Mouse (Mus musculus) macrophage (primary cell): ENCODE results near the gene Dhx8. TPM values are rescaled to one million over a fixed set of nuclear protein-coding genes. Genes with fewer than 3 reads are reported as not detected.

Experiments
- H3K27ac ChIP-seq: fragments of 350-480 bp; formaldehyde crosslinking; 2 replicates; pipeline ENCODE4 v1.9.0; 2021
- H3K36me3 ChIP-seq: fragments of 350-480 bp; formaldehyde crosslinking; 2 replicates; pipeline ENCODE4 v1.9.0; 2021; ENCODE audit errors: inconsistent target
- H3K4me3 ChIP-seq: fragments of 350-480 bp; formaldehyde crosslinking; 2 replicates; pipeline ENCODE4 v1.9.0; 2021; ENCODE audit errors: inconsistent target
- H3K79me2 ChIP-seq: fragments of 350-480 bp; formaldehyde crosslinking; 2 replicates; pipeline ENCODE4 v1.9.0; 2021; ENCODE audit errors: inconsistent target
- WGBS: methylation state at CpG from one replicate; pipeline ENCODE4 v1.1.7; 2026; ENCODE audit warnings: inconsistent platforms; ENCODE audit not compliant: missing documents; 5-methylcytosine and 5-hydroxymethylcytosine counted together
- polyA plus RNA-seq: library from polyadenylated mRNA; stranded (reverse); fragments of 250-400 nt; gene quantifications from 3 replicates; pipeline ENCODE4 v1.2.4, GENCODE M21; 2018; ENCODE audit warnings: inconsistent platforms

Dhx8 gene
- polyA plus RNA-seq, 1 experiment from 2014 or later = 28.8 TPM

DNA sequence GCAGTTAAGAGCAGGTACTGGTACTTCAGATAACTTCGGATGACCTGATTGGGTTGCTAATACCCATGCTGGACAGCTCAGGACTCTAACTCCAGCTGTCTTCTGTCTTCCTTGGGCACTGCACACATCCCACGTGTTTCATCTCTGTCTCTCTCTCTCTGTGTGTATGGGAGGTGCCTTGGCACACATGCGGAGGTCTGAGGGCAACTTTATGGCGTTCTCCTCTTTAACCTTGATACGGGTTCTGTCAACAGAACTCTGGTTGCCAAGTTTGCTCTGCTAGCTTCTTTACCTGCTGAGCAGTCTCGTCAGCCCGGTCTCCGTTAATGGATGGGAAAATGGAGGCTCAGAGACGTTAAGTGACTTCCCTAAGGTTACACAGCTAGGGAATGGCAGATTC lies 19.9 kb upstream of the Dhx8 start:
- H3K27ac ChIP-seq = no peak overlapping the region
- no peaks in the 10 kb centered on the region for H3K36me3 ChIP-seq
- no peaks in the 10 kb centered on the region for H3K79me2 ChIP-seq
- WGBS = 90% methylated on average over 9 of the region's 9 CpGs
- H3K4me3 ChIP-seq = no peak overlapping the region

- Histone ChIP-seq H3K27ac (no peak overlapping the region), H3K4me3 (no peak overlapping the region), H3K36me3 (no peaks in the 10 kb centered on the region), H3K79me2 (no peaks in the 10 kb centered on the region)
- WGBS = 85% methylated on average over 7 of the region's 7 CpGs
Observed at GRCm38 (mm10) chr11:101714012-101714411, 18.7 kb upstream of the Dhx8 start.

GRCm38 (mm10) chr11:101718324-101718723 lies 14.4 kb upstream of the Dhx8 start:
- 90% methylated on average over 4 of the region's 4 CpGs for WGBS
- H3K36me3 ChIP-seq = no peaks in the 10 kb centered on the region
- H3K79me2 ChIP-seq = no peaks in the 10 kb centered on the region
- no peak overlapping the region for H3K4me3 ChIP-seq
- H3K27ac ChIP-seq = no peak overlapping the region

DNA sequence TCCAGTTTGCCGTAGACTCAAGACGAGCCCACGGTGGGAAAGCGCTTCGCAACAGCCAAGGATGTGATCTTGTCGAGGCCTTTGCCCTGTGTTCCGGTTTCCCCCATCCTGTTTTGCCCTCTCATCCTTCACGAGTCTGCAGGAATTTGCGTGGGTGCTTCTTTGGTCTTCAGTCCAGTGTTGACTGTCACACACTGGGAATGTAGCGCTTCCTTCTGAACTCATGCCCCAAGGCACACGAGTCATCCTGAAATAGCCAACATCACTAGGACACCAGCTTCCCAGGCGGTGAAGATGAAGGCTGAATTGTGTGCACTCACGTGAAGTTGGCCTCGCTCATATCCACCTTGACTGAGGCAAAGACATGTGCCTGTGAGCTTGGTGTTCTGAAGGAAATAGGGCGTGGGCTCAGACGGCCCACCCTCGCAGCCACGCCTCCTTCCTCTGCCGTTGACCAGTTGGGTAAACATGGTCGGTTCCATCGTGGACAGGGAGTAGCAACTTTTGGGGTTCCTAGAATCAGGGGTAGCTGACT lies 12.7 kb upstream of the Dhx8 start:
- H3K79me2 ChIP-seq = no peaks in the 10 kb centered on the region
- no peak overlapping the region for H3K27ac ChIP-seq
- H3K36me3 ChIP-seq = no peaks in the 10 kb centered on the region
- H3K4me3 ChIP-seq = no peak overlapping the region
- 87% methylated on average over 21 of the region's 21 CpGs for WGBS

- H3K27ac ChIP-seq = no peak overlapping the region
- H3K36me3 ChIP-seq = no peaks in the 10 kb centered on the region
- H3K4me3 ChIP-seq = no peak overlapping the region
- no peaks in the 10 kb centered on the region for H3K79me2 ChIP-seq
- WGBS = 82% methylated on average over 8 of the region's 8 CpGs
Observed at GRCm38 (mm10) chr11:101725043-101725442, 7.7 kb upstream of the Dhx8 start.

- no peaks in the 10 kb centered on the region for H3K79me2 ChIP-seq
- no peaks in the 10 kb centered on the region for H3K36me3 ChIP-seq
- WGBS = 100% methylated on average over 2 of the region's 2 CpGs
- no peak overlapping the region for H3K4me3 ChIP-seq
- no peak overlapping the region for H3K27ac ChIP-seq
Observed at GRCm38 (mm10) chr11:101726765-101727164, 6.0 kb upstream of the Dhx8 start.

GRCm38 (mm10) chr11:101729308-101729707 lies 3.4 kb upstream of the Dhx8 start:
- peaks cover 14% of the 10 kb centered on the region for H3K79me2 ChIP-seq
- no peaks in the 10 kb centered on the region for H3K36me3 ChIP-seq
- H3K27ac ChIP-seq = no peak overlapping the region
- no peak overlapping the region for H3K4me3 ChIP-seq
- 81% methylated on average over 3 of the region's 3 CpGs for WGBS

DNA sequence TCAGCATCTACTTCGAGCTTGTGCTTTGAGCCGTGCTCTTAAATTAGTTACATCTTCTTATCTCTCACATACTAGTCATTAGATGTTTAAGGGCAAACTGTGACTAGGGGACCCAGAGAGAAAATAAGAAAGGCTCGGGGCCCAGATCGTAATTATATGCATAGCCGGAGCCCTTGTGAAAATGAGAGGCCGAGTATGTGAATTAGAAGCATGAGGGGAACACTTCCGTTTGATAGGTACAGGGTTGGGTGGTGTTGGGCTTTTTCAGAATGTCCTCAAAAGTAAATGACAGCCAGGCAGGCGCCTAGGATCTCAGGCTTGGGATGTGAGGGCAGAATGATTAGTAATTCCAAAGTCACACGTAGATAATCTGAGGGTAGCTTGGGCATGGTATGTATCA lies 877 bp downstream of the Dhx8 start:
- 31% methylated on average over 8 of the region's 9 CpGs for WGBS
- peaks cover 21% of the 10 kb centered on the region for H3K79me2 ChIP-seq
- H3K36me3 ChIP-seq = peaks cover 32% of the 10 kb centered on the region
- H3K27ac ChIP-seq = peak overlapping the region; percentile 68
- peak overlapping the region; percentile 98 for H3K4me3 ChIP-seq

DNA sequence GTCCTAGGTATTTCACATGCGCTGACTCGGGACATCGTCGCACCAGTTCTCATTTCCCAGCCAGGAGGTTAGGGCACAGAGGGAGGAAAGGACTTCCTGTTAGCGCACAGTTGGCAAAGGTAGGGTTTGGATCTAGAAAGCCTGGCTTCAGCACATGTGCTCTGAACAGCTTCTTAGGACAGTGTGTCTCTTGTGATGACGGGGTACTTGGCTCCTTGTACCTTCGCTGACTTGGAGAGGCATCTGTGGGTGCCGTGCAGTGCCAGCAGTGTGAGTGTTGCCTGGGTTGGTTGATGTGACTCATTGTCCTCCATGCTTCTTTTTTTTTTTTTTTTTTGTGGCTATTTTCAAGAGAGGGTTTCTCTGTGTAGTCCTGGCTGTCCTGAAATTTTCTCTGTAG lies 23.9 kb downstream of the Dhx8 start:
- Histone ChIP-seq H3K4me3 (no peak overlapping the region), H3K79me2 (no peaks in the 10 kb centered on the region), H3K36me3 (peaks cover 64% of the 10 kb centered on the region), H3K27ac (no peak overlapping the region)
- WGBS = 91% methylated on average over 8 of the region's 8 CpGs

GRCm38 (mm10) chr11:101757366-101757765 lies 24.6 kb downstream of the Dhx8 start:
- Histone ChIP-seq H3K4me3 (no peak overlapping the region), H3K27ac (no peak overlapping the region), H3K79me2 (no peaks in the 10 kb centered on the region), H3K36me3 (peaks cover 64% of the 10 kb centered on the region)
- 93% methylated on average over 8 of the region's 8 CpGs for WGBS

GRCm38 (mm10) chr11:101758431-101758830 lies 25.7 kb downstream of the Dhx8 start:
- H3K36me3 ChIP-seq = peaks cover 59% of the 10 kb centered on the region
- H3K27ac ChIP-seq = no peak overlapping the region
- H3K4me3 ChIP-seq = no peak overlapping the region
- WGBS = 77% methylated on average over 5 of the region's 5 CpGs
- H3K79me2 ChIP-seq = no peaks in the 10 kb centered on the region

- WGBS = 33% methylated on average over 3 of the region's 3 CpGs
- Histone ChIP-seq H3K79me2 (no peaks in the 10 kb centered on the region), H3K4me3 (no peak overlapping the region), H3K27ac (no peak overlapping the region), H3K36me3 (peaks cover 56% of the 10 kb centered on the region)
Observed at GRCm38 (mm10) chr11:101759530-101759929, 26.8 kb downstream of the Dhx8 start.

DNA sequence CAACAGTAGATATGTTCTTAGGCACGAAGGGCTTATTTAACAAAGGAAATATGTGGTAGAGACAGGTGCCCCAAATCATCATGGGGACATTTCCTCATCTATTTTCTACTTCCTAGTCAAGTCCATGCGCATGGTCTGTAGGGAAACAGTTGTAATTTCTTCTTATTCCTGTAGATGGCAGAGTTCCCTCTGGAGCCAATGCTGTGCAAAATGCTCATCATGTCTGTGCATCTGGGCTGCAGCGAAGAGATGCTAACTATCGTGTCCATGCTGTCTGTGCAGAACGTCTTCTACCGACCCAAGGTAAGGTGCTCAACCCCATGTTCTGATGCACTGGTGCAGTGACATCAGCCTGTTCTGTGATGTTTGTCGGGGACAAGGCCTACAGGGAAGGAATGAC lies 31.0 kb downstream of the Dhx8 start:
- Histone ChIP-seq H3K4me3 (no peak overlapping the region), H3K27ac (no peak overlapping the region), H3K79me2 (no peaks in the 10 kb centered on the region), H3K36me3 (peaks cover 57% of the 10 kb centered on the region)
- 68% methylated on average over 7 of the region's 7 CpGs for WGBS

DNA sequence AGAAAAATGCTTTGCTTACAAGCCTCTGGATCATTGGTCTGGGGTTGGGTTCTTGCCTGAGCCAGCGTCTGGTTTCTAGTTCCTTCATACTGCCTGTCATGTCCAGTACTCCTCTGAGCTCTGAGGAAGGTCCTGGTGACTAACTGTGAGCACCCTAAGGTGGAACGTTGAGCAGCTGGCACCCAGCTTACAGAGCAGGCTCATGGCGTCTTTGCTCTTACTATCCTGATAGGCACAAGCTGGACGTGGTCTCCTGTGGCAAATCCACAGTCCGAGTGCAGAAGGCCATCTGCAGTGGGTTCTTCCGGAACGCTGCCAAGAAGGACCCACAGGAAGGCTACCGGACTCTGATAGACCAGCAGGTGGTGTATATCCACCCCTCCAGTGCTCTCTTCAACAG lies 31.8 kb downstream of the Dhx8 start:
- Histone ChIP-seq H3K79me2 (no peaks in the 10 kb centered on the region), H3K27ac (no peak overlapping the region), H3K36me3 (peaks cover 57% of the 10 kb centered on the region), H3K4me3 (no peak overlapping the region)
- WGBS = 93% methylated on average over 8 of the region's 8 CpGs

DNA sequence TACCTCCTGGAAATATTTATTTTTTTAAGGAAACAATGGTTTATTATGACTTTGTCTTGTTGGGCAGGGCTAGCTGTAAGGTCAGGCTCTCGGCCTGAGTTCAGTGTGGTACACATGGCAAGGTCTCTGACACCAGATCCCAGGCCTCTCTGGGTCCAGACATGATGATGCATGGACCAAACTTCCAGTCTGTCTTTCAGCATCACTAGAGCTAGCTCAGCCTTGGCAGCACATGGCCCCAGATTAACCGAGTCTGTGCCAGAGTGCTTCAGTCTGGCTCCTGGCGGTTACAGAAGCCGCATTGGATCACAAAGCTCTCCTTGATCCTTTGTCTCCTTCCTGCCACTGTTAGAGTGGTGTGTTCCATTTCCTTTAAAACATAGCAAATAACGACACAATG lies 34.6 kb downstream of the Dhx8 start:
- WGBS = 89% methylated on average over 5 of the region's 5 CpGs
- Histone ChIP-seq H3K79me2 (no peaks in the 10 kb centered on the region), H3K36me3 (peaks cover 48% of the 10 kb centered on the region), H3K4me3 (no peak overlapping the region), H3K27ac (no peak overlapping the region)

GRCm38 (mm10) chr11:101768721-101769120 lies 36.0 kb downstream of the Dhx8 start:
- peaks cover 42% of the 10 kb centered on the region for H3K36me3 ChIP-seq
- H3K27ac ChIP-seq = no peak overlapping the region
- H3K4me3 ChIP-seq = no peak overlapping the region
- no peaks in the 10 kb centered on the region for H3K79me2 ChIP-seq
- WGBS = 84% methylated on average over 5 of the region's 6 CpGs
